Mouse (Mus musculus): ENCODE measurements around the gene Neurl4. TPM values are rescaled to one million over a fixed set of nuclear protein-coding genes. Genes with fewer than 3 reads are reported as not detected.
A peak's percentile ranks its signal among the peaks of the same experiment; 100 is the strongest.
"Not testable (repeated sequence)": the region's sequence is repeated elsewhere in the genome, so short reads cannot be mapped to it uniquely, and the experiment has no call there.

Neurl4 gene
- total and polyA plus RNA-seq, 2 experiments from 2014 or later: 16.7 to 112 TPM

DNA sequence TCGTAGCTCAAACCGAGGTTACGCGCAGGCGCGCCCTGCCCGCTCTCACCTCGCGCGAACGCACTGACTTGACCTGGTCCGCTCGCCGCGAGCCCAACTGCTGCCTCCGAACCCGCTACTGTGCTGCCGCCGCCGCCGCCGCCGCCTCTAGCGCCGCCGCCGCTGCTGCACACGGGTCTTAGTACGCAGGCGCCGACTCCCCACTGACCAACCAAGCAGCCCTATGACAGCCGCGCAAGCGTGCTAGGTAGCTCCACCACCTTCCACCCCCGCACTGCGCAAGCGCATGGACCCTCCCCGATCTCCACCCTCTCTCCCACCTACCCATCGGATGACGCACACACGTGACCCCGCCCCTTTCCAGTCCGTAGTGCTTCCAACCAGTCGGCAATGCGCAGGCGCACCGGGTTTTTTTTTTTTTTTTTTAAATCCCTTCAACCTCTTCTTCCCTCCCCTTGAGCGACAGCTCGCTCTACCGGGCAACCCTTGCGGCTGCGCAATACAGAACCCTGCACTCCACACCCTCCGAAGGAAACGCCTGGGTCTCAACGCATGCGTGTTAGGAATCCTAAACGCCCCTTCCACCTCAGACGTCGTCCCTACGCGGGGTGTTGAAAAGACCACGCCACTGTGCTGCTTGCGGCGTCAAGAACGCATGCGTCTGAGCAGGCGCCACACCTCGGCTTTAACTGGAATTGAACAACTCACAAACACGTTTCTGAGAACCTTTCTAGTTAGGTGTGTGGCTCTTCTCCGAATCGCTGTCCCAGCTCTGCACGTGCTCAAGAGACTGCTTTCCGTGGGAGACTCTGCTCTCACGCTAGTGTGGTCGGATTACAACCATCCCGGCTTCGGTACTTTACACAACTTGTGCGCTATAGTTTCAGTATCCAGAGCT, 20.5 kb downstream of the Neurl4 start, which contains the start of gene Eif5a:
Gene Eif5a, minus strand, starts transcription at position 845 of the 898 bp plus-strand sequence.
- Histone ChIP-seq H3K27ac (ENCODE audit: low read depth, low read length) (peak within 1 kb of the TSS; percentile 94), H3K27me3 (ENCODE audit: insufficient read depth, low read length) (no peaks in the 10 kb centered on the region), H3K4me3 (ENCODE audit: low read depth, low read length) (peak within 1 kb of the TSS; percentile 88), H3K4me1 (ENCODE audit: insufficient read depth, low read length) (peaks cover 5% of the 10 kb centered on the region), H3K4me2 (ENCODE audit: low read depth, low read length, poor library complexity, severe bottlenecking) (peak within 1 kb of the TSS; percentile 98), H3K9ac (replicated peaks; ENCODE audit: low read length, poor library complexity, severe bottlenecking) (peak within 1 kb of the TSS; percentile 98), H3K9me3 (ENCODE audit: low read length) (no peaks in the 10 kb centered on the region), H3K36me3 (ENCODE audit: insufficient read depth, low read length) (peaks cover 14% of the 10 kb centered on the region)
- under 1% methylated on average over 77 of the region's 78 CpGs for WGBS
- DNase-seq (ENCODE audit: low spot score): peak; percentile 100
- ATAC-seq (ENCODE audit: low FRiP score): peak; percentile 98
- TF ChIP-seq CTCF (IDR thresholded peaks at IDR 0.05): peak; percentile 83

DNA sequence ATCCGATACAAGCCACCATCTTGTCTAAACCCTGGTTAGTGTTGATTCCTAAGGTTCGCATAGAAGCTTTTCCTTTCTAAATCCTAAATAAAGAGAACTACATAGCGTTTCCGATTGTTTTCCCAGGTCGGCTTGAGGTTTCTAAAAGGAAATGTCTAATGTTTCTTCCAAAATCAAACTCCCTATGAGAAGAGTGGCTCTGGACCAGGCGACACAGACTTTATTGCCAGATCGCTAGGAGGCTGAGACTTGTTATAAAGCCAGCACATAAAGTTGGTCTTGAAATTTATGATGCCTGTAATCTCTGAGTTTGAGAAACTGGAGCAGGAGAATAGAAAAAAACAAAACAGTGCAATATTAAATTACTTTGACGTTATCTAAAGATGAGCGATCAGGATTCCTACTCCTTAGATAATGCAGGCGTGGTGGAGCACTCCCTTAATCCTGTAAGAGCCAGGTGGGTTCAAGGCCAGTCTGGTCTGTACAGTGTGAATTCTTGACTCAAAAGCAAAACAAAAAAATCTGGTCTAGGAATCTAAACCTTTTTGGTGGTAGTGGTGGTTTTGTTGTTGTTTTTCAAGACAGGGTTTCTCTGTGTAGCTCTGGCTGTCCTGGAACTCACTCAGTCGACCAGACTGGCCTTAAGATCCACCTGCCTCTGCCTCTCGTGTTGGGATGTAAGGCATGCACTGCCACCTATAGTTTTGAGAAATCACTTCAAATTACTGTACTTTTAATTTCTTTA, 21.3 kb downstream of the Neurl4 start:
- Histone ChIP-seq H3K9ac (replicated peaks; ENCODE audit: low read length, poor library complexity, severe bottlenecking) (no peak overlapping the region; the same call in 1 of the 2 replicates), H3K36me3 (ENCODE audit: insufficient read depth, low read length) (peaks cover 11% of the 10 kb centered on the region), H3K27me3 (ENCODE audit: insufficient read depth, low read length) (no peaks in the 10 kb centered on the region), H3K27ac (ENCODE audit: low read depth, low read length) (peak overlapping the region; percentile 84), H3K4me2 (ENCODE audit: low read depth, low read length, poor library complexity, severe bottlenecking) (peak overlapping the region; percentile 51), H3K4me3 (ENCODE audit: low read depth, low read length) (peak overlapping the region; percentile 44), H3K4me1 (ENCODE audit: insufficient read depth, low read length) (peaks cover 5% of the 10 kb centered on the region), H3K9me3 (ENCODE audit: low read length) (no peaks in the 10 kb centered on the region)
- DNase-seq (ENCODE audit: low spot score): no peak
- no peak for ATAC-seq (ENCODE audit: low FRiP score)
- no peak; the same call in 1 of the 2 replicates for TF ChIP-seq CTCF (IDR thresholded peaks at IDR 0.05)
- 1% methylated on average over 12 of the region's 12 CpGs for WGBS

DNA sequence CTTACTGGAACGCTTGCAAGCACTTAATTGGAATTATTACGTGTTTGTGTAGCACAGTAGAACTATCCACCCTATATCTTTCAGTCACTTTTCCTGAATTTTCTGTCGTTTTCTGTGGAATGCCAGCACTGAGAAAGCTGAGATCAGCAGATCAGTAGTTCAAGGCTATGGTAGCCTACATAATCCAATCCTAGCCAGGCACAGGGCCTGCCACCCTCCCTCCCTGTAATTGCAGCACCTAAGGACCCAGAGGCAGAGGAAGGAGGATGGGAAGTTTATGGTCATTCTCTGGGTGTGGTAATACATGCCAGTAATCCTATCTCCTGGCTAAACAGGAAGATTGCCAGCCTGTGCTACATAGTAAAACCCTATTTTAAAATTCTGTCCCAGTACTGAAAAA, 21.9 kb downstream of the Neurl4 start:
- peaks cover 5% of the 10 kb centered on the region for H3K4me1 ChIP-seq (ENCODE audit: insufficient read depth, low read length)
- H3K27ac ChIP-seq (ENCODE audit: low read depth, low read length): 0 out of 2 replicates have a peak overlapping the region, but pooled peaks have one; percentile 84
- peaks cover 6% of the 10 kb centered on the region for H3K36me3 ChIP-seq (ENCODE audit: insufficient read depth, low read length)
- no peaks in the 10 kb centered on the region for H3K27me3 ChIP-seq (ENCODE audit: insufficient read depth, low read length)
- 69% methylated on average over 3 of the region's 3 CpGs for WGBS
- H3K9ac ChIP-seq (replicated peaks; ENCODE audit: low read length, poor library complexity, severe bottlenecking): no peak overlapping the region
- ATAC-seq (ENCODE audit: low FRiP score) (no peak), DNase-seq (ENCODE audit: low spot score) (no peak)
- TF ChIP-seq CTCF (IDR thresholded peaks at IDR 0.05): no peak
- no peaks in the 10 kb centered on the region for H3K9me3 ChIP-seq (ENCODE audit: low read length)
- no peak overlapping the region for H3K4me2 ChIP-seq (ENCODE audit: low read depth, low read length, poor library complexity, severe bottlenecking)
- no peak overlapping the region; the same call in 1 of the 2 replicates for H3K4me3 ChIP-seq (ENCODE audit: low read depth, low read length)

DNA sequence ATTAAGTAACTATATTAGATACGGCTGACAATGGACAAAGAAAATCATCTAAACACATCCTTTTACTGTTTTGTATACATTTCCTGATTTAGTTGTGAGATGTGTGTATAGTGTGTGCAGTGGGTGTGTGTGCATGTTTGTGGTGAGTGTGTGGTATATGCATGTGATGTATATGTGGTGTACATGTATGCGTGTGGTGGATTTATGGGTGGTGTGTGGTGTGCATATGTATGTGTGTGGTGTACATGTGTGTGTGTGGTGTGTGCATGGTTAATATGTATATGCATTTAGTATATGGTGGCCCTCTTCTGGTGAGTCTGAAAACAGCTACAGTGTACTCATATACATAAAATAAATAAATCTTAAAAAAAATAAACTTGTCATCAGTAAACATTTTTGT, 26.6 kb downstream of the Neurl4 start:
- no peak overlapping the region for H3K4me3 ChIP-seq (ENCODE audit: low read depth, low read length)
- WGBS: 92% methylated on average over 2 of the region's 2 CpGs
- no peak overlapping the region for H3K4me2 ChIP-seq (ENCODE audit: low read depth, low read length, poor library complexity, severe bottlenecking)
- no peak overlapping the region for H3K9ac ChIP-seq (replicated peaks; ENCODE audit: low read length, poor library complexity, severe bottlenecking)
- no peaks in the 10 kb centered on the region for H3K9me3 ChIP-seq (ENCODE audit: low read length)
- no peaks in the 10 kb centered on the region for H3K27me3 ChIP-seq (ENCODE audit: insufficient read depth, low read length)
- no peak for DNase-seq (ENCODE audit: low spot score)
- no peaks in the 10 kb centered on the region for H3K4me1 ChIP-seq (ENCODE audit: insufficient read depth, low read length)
- peak; percentile 17; the same call in 1 of the 2 replicates for TF ChIP-seq CTCF (IDR thresholded peaks at IDR 0.05)
- ATAC-seq (ENCODE audit: low FRiP score): no peak
- no peaks in the 10 kb centered on the region for H3K36me3 ChIP-seq (ENCODE audit: insufficient read depth, low read length)
- no peak overlapping the region for H3K27ac ChIP-seq (ENCODE audit: low read depth, low read length)

DNA sequence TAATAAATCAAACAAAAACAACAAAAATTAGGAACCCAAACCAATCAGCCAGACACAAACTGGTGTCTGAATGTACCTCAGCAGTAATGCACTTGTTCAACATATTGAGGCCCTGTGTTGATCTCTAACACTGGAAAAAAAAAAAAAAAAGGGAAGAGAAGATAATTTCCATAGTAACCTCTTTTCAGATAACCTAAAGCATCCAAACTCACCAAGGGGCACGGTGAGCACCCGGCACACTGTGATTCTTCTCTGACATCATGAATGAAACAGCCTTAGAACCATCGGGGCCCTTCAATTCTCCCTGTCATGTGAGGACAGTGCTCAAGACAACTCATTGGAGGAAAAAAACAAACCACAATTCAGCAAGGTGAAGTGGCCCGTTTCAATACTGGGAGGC, 28.8 kb downstream of the Neurl4 start:
- no peaks in the 10 kb centered on the region for H3K36me3 ChIP-seq (ENCODE audit: insufficient read depth, low read length)
- H3K4me2 ChIP-seq (ENCODE audit: low read depth, low read length, poor library complexity, severe bottlenecking): no peak overlapping the region
- 83% methylated on average over 4 of the region's 4 CpGs for WGBS
- H3K27me3 ChIP-seq (ENCODE audit: insufficient read depth, low read length): no peaks in the 10 kb centered on the region
- H3K4me1 ChIP-seq (ENCODE audit: insufficient read depth, low read length): no peaks in the 10 kb centered on the region
- H3K9ac ChIP-seq (replicated peaks; ENCODE audit: low read length, poor library complexity, severe bottlenecking): no peak overlapping the region
- H3K27ac ChIP-seq (ENCODE audit: low read depth, low read length): no peak overlapping the region
- DNase-seq (ENCODE audit: low spot score): no peak
- H3K4me3 ChIP-seq (ENCODE audit: low read depth, low read length): no peak overlapping the region
- no peak for ATAC-seq (ENCODE audit: low FRiP score)
- H3K9me3 ChIP-seq (ENCODE audit: low read length): no peaks in the 10 kb centered on the region
- TF ChIP-seq CTCF (IDR thresholded peaks at IDR 0.05): no peak

GRCm38 (mm10) chr11:69930176-69930575, 29.3 kb downstream of the Neurl4 start:
- not testable (repeated sequence) for H3K9ac ChIP-seq (replicated peaks; ENCODE audit: low read length, poor library complexity, severe bottlenecking); H3K27me3 ChIP-seq (ENCODE audit: insufficient read depth, low read length); H3K4me1 ChIP-seq (ENCODE audit: insufficient read depth, low read length); H3K4me2 ChIP-seq (ENCODE audit: low read depth, low read length, poor library complexity, severe bottlenecking); H3K27ac ChIP-seq (ENCODE audit: low read depth, low read length); DNase-seq (ENCODE audit: low spot score); H3K4me3 ChIP-seq (ENCODE audit: low read depth, low read length); H3K9me3 ChIP-seq (ENCODE audit: low read length); ATAC-seq (ENCODE audit: low FRiP score); H3K36me3 ChIP-seq (ENCODE audit: insufficient read depth, low read length)
- 89% methylated on average over 8 of the region's 8 CpGs for WGBS
